Mouse (Mus musculus) C2C12 (cell line): Measurements from ENCODE around the gene Ets1.

Experiments
- CEBPB ChIP-seq: IDR thresholded peaks from one replicate; pipeline ENCODE4 v1.6.1; 2011; ENCODE audit warnings: low read depth, mild to moderate bottlenecking, control low read depth, moderate library complexity
- CTCF ChIP-seq: IDR thresholded peaks from one replicate; pipeline ENCODE4 v1.5.1; 2011; ENCODE audit not compliant: control insufficient read depth, insufficient read depth, insufficient read length
- MAX ChIP-seq: IDR thresholded peaks from one replicate; pipeline ENCODE4 v1.6.1; 2011; ENCODE audit warnings: mild to moderate bottlenecking, control low read depth
- MYOD1 ChIP-seq: IDR thresholded peaks from one replicate; pipeline ENCODE4 v1.6.1; 2011; ENCODE audit warnings: low read depth; ENCODE audit not compliant: control insufficient read depth, insufficient read length

GRCm38 (mm10) chr9:32709764-32710734, 74.0 kb downstream of the Ets1 start:
- no peak for TF ChIP-seq CTCF
- peak; percentile 57 for TF ChIP-seq MAX
- no peak for TF ChIP-seq CEBPB
- TF ChIP-seq MYOD1, result no peak
